Mouse (Mus musculus): ENCODE measurements around the gene Gdpd3.
"Not testable (repeated sequence)": the region's sequence is repeated elsewhere in the genome, so short reads cannot be mapped to it uniquely, and the experiment has no call there.

Gdpd3 gene

DNA sequence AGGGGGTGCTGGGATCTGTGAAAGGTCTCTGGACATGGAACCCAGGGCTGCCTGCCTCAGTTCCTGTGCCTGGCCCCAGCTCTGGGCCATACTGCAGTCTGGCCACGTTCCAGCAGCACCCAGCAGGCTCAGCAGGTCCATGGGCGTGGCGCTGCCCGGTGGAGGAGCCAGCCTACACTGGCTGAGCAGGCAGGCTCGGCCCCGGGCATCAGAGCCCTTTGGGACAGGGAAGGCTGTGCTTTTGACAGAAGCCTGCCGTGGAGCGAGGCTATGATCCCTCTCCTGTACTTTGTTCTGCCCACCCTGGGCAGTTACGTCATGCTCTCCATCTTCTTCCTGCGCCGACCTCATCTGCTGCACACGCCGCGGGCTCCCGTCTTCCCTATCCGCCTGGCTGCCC, at the start of gene Gdpd3:
TSS of gene Gdpd3 (plus strand) at position 134 of the 400 bp plus-strand sequence.
- in situ Hi-C loops (cut with MboI, MseI) = no loop called here

DNA sequence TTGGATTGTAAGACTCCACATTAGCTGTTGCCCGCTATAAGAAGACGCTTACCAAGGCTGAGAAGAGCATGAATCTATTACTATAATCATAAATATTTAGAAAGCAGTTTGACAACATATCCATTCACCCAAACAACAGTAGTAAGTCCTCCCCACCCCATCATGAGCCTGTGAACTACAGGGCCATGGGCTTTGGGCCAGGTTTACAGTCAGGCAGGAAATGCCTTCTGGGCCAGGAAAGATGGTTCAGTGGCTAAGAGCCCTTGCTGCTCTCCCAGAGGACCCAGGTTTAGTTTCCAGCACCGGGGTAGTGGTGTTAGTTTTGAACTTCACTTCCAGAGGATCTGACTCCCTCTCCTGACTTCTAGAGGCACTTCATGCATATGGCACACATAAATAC, 48.6 kb upstream of the Gdpd3 start:
- in situ Hi-C loops (cut with MboI, MseI) = no loop called here

DNA sequence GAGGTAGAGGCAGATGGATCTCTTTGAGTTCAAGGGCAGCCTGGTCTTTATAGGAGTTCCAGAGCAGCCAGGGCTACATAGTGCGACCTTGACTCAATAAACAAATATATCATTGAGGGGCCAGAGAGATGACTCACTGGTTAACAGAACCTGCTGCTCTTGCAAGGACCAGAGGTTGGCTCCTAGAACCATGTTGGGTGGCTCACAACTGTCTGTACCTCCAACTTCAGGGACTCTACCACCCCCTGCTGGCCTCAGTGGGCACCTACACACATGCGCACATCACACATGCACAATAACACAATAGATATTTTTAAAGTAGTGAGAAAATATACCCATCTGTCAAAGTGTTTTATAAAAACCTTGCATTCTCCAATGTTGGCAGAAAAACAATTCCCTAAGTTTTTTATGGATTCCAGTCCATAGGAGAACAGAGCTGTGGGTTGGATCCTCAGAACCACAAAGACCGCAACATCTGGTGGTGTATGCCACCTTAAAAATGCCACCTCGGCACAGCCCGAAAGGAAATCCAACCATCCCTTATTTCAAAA, 47.3 kb upstream of the Gdpd3 start:
- in situ Hi-C loops (cut with MboI, MseI) = no loop called here

- in situ Hi-C loops (cut with MboI, MseI) = no loop called here
Measured at GRCm38 (mm10) chr7:126721635-126722034, 44.5 kb upstream of the Gdpd3 start.

DNA sequence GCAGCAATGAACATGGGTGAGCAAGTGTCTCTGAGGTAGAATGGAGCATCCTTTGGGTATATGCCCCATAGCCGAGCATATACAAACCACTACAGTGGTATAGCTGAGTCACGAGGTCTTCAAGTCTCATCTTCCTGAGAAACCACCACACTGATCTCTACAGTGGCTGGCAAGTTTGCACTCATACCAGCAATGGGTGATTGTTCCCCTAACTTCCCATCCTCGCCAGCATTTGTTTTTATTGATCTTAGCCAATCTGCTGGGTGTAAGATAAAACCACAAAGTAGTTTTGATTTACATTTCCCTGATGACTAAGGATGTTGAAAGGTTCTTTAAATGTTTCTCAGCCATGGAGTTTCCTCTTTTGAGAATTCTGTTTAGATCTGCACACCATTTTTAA, 41.1 kb upstream of the Gdpd3 start:
- in situ Hi-C loops (cut with MboI, MseI) = no loop called here

GRCm38 (mm10) chr7:126725667-126726066, 40.5 kb upstream of the Gdpd3 start:
- in situ Hi-C loops (cut with MboI, MseI) = no loop called here

- in situ Hi-C loops (cut with MboI, MseI) = not testable (repeated sequence)
Measured at GRCm38 (mm10) chr7:126730256-126730789, 35.8 kb upstream of the Gdpd3 start.

DNA sequence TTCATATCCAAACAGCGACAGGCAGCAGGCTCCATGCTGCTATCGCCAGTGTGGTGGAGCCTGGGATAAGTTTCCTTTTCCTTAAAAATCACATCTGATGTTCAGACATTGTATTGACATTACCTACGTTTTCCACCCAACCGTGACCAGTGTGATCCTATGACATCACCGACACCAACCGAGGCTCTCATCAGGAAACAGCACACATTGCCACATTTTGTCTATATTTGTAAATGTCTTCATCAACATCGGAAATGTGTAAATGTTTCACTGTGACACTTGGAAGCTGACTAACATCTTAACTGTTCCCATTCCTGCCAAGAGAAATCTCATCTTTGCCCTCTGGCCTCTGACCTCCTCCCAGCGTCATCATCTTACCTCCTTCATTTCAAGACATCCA, 30.0 kb upstream of the Gdpd3 start:
- in situ Hi-C loops (cut with MboI, MseI) = no loop called here

- in situ Hi-C loops (cut with MboI, MseI) = no loop called here
Measured at GRCm38 (mm10) chr7:126739551-126739950, 26.6 kb upstream of the Gdpd3 start.

DNA sequence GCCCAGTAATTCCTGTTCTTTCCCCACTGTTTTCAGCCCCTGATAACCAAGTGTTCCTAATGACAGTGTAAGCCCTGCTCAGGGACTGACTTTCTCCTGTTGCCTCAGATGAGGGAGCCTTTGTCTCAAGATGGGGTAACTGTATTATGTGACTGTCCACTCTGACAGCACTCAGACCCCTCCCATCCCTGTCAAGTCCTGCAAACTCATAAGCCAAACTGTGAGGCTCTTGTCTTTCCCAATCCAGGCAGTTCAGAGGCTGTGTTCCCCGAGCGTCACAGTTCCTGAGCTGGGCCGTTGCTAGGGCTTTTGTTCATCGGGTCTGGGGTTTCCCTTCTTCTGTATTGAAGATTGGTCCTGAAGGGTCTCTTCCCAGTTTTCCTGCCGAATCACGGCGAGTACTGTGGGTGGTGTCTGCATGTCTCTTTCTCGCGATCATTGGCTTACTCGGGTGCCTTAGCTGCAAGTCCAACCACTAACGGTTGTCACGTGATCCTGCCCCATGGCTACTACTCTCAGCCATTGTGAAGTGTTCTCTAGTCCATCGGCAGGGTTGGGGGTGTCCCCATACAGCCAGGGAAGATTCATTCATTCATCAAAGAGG, 25.9 kb upstream of the Gdpd3 start:
- in situ Hi-C loops (cut with MboI, MseI) = no loop called here

DNA sequence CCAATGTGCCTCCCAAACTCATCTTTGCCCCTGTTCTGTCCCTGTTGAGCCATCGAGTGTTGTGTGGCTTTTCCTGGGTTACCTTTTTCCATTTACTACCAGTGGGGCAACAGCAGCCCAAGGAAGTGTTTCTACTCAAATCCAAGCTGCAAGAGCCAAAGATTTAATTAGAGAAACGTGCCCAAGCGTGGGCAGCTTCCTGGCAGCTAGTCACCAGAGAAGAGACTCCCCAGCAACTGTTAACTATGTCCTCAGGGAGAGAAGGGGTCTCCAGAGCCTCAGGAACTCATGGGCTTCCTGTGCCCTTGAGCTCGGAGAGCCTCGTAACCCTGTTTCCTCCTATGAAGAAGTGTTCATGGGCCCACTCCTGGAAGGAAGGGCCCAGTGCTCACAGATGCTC, 25.2 kb upstream of the Gdpd3 start:
- in situ Hi-C loops (cut with MboI, MseI) = no loop called here

- in situ Hi-C loops (cut with MboI, MseI) = no loop called here
Measured at GRCm38 (mm10) chr7:126741452-126741851, 24.7 kb upstream of the Gdpd3 start.

DNA sequence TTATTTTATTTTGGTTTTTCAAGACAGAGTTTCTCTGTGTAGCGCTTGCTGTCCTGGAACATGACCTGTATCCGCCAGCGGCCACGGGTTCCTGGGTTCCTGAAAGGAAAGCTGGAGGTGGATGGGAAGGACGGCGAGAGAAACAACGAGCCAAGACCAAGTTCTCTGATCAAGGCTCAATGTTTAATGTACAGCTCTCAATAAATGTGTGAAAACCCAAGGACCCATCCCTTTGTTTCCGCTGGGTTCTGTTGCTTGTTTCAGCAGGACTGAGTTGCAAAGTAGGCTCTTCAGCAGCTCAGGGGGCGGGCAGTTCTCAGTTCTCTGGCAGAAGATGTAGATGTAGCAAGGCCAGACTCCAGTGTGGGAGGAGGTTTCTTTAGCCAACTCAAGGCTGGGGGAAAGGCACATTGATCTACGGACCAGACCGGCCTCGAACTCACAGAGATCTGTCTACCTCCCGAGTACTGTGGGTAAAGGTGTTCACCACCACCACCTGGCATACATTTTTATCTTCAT, 24.1 kb upstream of the Gdpd3 start:
- in situ Hi-C loops (cut with MboI, MseI) = no loop called here

DNA sequence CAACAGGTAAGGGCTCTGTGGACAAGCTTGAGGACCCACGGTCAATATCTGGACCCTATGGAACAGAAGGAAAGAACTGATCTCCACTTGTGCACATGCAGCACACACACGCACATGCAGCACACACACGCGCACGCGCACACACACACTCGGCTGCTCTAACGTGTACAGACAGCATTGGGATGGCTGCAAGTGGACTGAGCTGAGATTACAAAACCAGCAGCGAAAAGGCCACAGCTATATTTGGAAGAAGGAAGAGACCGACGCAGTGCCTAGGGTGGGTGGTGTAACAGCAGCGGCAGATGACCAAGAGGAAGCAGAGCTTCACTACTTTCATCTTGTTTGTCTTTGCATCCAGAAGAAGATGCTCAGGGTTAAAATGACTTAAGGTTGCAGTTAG, 20.1 kb upstream of the Gdpd3 start:
- in situ Hi-C loops (cut with MboI, MseI) = no loop called here

DNA sequence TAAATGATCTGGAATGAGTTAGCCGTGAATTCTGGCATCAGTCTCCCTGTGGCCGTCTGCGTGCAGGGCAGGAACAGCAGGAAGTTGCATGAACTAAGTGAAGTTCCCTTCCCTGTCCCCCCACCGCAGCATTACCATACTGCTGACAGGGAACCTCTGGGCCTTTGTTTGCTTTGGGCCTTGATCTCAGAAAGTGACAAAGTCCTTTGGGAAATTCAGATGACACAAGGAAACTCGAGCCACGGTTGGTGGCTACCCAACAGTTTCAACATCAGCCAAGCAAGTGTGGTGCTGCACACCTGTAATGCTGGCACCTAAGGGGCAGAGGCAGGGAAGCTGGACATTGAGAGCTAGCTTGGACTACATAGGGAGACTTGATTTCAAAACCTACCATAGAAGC, 19.3 kb upstream of the Gdpd3 start:
- in situ Hi-C loops (cut with MboI, MseI) = no loop called here

DNA sequence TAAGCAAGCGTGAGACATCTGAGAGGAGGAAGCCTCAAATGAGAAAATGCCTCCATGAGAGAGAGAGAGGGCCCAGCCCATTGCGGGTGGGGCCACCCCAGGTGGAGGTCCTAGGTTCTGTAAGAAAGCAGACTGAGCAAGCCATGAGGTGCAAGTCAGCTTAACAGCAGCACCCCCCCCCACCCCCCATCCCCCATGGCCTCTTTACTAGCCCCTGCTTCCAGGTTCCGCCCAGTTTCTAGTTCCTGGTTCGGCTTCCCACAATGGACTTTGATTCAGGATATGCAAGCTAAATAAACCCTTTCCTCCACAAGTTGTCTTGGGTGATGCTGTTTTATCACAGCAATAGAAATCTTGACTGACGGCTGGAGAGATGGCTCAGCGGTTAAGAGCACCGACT, 17.3 kb upstream of the Gdpd3 start:
- in situ Hi-C loops (cut with MboI, MseI) = no loop called here

DNA sequence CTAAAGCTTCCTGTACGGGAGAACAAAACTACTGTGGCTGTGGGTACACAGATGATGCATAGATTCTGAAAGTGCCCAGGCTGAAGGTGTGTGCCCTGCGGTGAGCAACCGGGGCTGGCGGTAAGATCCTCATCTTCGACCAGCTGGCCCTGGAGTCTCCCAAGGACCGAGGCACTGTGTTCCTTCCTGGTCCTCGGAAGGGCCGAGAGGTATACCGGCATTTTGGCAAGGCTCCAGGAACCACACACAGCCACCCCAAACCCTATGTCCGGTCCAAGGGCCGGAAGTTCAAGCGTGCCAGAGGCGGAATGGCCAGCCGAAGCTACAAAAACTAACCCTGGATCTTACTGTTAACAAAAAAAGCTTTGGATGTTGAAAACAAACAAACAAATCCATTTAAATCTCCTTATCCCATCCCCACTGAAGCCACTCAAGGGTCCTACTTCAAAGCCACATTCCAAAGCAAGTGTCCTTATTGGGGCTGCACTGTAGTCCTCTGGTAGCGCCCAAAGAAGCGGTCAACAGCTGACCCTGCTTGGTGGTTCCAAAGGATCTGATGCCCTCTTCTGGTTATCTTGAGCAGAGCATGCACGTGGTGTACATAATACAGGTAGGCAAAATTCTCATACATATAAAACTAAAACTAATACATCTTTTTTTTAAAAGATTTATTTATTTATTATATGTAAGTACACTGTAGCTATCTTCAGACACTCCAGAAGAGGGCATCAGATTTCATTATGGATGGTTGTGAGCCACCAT, 16.4 kb upstream of the Gdpd3 start:
- in situ Hi-C loops (cut with MboI, MseI) = no loop called here

GRCm38 (mm10) chr7:126754866-126755265, 11.3 kb upstream of the Gdpd3 start:
- in situ Hi-C loops (cut with MboI, MseI) = no loop called here

GRCm38 (mm10) chr7:126758539-126758938, 7.6 kb upstream of the Gdpd3 start:
- in situ Hi-C loops (cut with MboI, MseI) = no loop called here

DNA sequence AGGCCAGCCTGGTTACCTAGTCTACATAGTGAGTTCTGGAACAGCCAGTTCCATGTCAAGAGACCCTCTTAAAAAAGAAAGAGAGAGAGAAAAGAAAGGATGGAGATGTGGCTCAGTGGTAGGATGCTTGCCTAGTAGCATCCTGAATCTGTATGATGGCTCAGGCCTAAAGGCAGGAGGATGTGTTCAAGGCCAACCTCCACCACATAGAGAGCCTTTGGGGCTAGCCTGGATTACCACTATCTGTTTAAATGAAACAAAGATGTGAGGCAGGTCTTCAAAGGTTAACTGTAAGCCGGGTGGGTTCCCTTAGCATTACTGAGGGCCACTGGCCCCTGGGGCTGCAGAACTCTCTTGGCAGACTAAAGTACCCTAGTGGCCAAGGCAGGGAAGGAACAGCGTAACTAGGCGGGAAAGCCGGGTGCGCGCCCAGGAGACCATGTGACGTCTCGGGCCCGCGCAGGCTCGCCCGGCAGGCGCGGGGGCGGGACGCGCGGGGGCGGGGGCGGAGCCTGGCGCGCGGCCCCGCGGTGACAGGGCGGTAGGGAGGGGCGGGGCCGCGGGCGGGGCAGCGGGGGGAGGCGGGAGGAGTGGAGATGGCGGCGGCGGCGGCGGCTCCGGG, 7.0 kb upstream of the Gdpd3 start, which contains the start of gene Mapk3:
TSS of gene Mapk3 (plus strand) at position 552 of the 622 bp plus-strand sequence.
- in situ Hi-C loops (cut with MboI, MseI) = no loop called here

DNA sequence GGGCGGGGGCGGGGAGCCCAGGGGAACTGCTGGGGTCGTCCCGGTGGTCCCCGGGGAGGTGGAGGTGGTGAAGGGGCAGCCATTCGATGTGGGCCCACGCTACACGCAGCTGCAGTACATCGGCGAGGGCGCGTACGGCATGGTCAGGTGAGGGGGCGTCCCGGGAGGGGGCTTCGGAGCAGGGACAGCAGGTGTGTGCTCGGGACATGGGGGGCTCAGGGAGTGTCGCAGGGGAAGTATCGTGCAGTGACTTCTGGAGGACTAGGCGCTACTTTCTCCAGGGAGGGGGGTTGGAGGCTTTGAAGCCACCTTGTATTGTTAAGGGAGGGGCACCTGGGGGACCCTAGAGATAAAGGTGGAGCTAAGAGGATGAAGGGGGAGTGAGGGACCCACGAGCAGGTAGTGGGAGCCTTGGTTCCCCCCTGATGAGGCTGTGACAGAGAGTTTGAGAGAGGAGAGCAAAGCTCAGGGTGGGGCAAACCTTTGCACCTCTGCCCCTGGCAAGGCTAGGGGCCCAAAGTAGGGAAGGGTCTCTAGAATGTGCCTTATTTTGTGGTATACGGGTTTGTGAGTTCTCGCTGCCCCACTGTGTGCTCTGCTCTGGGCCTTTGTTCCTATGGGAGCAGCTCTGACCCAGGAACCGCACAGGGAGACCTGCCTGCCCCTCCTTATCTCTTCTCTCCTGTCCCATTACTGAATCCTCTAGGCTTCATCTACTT, 6.3 kb upstream of the Gdpd3 start:
- in situ Hi-C loops (cut with MboI, MseI) = no loop called here

All from T-helper 17 cell (primary cell).